Mouse (Mus musculus) CD4-positive, CD25-positive, alpha-beta regulatory T cell, adult 2 months (primary cell): ENCODE results near the gene Kcng3.
A peak's percentile ranks its signal among the peaks of the same experiment; 100 is the strongest.

Experiments
- DNase-seq: peaks from one replicate; pipeline ENCODE4 v3.0.0-alpha.2; 2012; ENCODE audit warnings: low read depth, low spot score

Gene Kcng3

GRCm38 (mm10) chr17:83630787-83631678 is 662 bp downstream of the Kcng3 start:
- peak; percentile 60 for DNase-seq

DNA sequence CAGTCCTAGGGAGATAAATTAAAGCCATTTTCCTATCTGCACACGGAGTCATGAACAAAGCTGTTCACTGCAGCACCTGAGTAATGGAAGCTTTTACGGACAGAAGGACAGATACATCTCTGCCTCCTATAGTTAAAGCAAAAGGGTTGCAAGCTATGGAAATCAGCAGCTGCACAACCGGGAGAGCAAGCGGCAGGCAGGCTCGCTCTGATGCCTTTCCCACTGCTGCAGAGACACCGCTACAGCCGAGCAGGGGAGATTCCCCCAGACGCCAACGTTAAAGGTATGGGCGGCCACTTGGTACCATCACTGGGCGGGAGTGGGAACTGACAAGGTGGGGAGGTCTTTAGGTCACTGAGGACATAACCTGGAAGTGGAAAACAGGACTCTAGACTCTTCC is 17.8 kb downstream of the Kcng3 start:
- no peak for DNase-seq

GRCm38 (mm10) chr17:83609532-83609931 is 22.2 kb downstream of the Kcng3 start:
- DNase-seq = no peak

DNA sequence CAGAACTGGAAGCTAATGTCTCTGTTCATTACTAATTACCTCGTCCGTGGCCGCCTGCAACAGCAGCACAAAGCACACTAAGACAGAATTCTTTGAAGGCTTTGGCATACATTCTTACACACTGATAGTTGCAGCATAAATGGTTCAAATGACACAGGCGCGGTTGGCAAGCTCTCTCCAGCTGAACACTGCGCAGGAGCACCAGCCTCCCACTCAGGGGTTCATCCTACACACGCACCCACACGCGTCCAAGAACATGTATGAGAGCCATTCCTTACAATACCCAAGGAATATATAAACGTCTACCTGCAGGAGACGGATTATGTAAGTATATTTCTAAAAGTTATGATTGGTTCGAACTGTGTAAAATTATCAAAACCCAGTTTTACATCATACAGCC is 30.7 kb downstream of the Kcng3 start:
- no peak for DNase-seq

- no peak for DNase-seq
Measured at GRCm38 (mm10) chr17:83595966-83596365, 35.7 kb downstream of the Kcng3 start.

DNA sequence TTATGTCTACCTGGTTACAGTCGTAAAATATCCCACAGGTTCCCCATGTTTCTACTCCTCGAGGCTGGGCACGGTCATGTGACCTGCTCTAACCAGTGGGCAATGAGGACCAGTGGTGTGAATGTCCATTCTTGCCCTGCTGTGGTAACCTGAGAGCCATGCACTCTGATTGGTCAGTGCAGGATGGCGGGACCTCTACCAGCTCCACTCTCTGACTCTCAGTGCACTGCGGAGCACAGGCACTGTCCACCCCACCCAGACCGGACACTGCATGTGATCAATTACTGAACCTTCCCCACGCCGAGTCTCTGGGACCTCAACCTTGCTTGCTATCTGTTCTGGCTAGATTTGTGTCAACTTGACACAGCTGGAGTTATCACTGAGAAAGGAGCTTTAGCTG is 37.2 kb downstream of the Kcng3 start:
- no peak for DNase-seq

DNA sequence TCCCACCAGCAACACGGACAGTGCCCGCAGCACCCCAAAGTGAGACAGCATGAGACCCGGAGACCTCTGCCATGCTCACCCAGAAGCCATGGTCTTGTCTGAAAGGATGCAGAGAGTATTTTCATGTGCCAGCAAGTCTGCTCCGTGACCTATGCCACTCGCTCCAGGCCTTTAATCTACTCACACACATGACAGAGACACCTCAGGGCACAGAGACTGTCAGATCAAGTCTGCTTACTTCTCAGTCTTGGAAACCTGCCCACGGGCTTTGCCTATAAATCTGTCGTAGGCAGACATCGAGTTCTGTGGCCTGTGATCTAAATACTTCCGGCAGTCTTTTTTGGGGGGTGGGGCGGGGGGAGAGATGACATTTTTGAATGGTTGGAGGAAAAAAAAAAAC is 38.3 kb downstream of the Kcng3 start:
- DNase-seq = peak; percentile 4

GRCm38 (mm10) chr17:83588663-83589341 is 42.9 kb downstream of the Kcng3 start:
- DNase-seq = peak; percentile 32

- DNase-seq = no peak
Measured at GRCm38 (mm10) chr17:83587731-83588130, 44.0 kb downstream of the Kcng3 start.

- DNase-seq = no peak
Measured at GRCm38 (mm10) chr17:83582585-83582984, 49.1 kb downstream of the Kcng3 start.

DNA sequence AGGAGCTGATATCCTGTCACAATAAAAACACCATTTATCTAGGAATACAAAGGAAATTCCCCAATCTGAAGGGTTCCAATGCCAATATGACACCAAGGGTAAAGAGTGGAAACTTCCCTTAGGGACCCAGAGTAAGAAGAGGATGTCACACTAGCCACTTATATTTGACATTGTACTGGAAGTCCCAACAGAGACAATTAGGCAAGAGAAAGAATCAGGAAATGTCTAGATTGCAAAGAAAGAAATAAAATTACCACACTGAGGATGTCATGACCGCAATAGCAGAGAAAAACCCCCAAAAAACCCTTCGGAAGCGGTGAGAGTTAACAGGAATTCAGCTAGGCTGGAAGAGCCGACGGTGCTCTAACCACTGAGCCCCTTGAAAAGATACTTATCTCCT is 51.0 kb downstream of the Kcng3 start:
- no peak for DNase-seq

GRCm38 (mm10) chr17:83576810-83577371 is 54.8 kb downstream of the Kcng3 start:
- no peak for DNase-seq

DNA sequence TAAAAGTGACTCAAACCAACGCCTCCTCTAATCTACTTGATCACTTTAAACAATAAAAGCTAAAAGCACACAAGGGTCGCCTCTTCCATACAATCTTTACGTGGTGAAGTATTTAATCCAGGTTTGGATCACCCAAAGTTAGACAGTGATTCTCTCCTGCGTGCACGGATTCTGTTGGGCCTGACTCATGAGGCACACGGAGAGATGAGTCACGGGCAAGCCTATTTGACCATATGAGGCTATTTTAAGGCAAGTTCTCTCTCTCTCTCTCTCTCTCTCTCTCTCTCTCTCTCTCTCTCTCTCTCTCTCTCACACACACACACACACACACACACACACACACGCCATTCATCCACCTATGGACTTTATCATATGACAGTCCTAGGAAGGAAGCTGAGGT is 57.1 kb downstream of the Kcng3 start:
- no peak for DNase-seq

GRCm38 (mm10) chr17:83573128-83573527 is 58.6 kb downstream of the Kcng3 start:
- no peak for DNase-seq

DNA sequence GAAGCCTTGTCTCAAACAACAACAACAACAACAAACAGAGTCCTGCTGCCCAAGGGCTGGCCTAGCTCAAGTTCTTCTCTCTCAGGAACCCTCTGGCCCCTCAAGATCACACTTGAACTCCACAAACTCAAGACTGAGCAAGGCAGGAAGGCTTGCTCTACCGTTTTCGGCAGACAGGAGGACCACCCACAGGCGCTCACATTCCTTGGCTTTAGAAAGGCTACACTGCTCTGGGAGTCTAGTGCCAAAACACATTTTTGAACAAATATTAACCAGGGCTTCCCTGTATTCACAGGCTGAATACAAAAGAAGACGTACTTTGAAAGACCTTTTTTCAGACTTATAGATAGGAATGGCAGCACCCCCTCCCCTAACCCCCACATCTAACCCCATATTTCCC is 59.3 kb downstream of the Kcng3 start:
- DNase-seq = no peak

GRCm38 (mm10) chr17:83567375-83567774 is 64.3 kb downstream of the Kcng3 start:
- no peak for DNase-seq

DNA sequence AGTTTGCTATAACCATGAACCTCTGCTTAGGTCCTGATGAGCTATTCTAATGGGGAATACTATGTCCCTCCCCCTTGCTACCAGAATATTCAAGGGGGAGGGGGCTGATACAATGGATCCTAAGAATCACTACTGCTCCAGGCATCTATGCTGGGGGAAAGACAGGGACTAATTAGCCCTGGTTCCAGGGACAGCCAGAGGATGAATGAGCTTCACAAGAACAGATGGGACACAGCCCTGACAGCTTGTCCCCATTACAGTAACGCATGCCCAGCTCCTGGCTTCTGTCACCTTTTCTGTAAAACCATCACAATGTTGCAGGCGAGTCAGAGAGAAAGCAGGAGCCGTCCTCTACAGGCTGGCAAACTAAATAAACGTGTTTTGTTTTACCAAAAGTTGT is 66.2 kb downstream of the Kcng3 start:
- DNase-seq = no peak

GRCm38 (mm10) chr17:83564119-83564820 is 67.4 kb downstream of the Kcng3 start:
- no peak for DNase-seq

DNA sequence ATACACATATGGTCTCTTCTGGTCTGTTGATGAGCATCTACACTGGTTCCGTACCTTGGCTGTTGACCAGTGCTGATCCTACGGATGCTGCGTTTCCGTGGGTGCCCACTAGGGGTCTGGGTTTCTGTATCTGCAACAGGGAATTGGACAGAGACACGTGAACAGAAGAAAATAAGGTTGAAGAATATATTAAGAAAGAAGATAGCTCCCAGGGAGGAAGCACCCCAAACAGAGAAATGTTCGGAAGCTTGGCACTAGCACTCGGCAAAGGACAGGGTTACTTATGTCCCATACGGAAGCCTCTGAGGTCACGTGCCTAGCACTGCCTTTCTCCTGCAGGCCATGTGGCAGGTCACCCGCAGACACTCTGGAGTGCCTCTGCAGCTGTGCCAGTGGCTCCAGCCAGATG is 68.0 kb downstream of the Kcng3 start:
- DNase-seq = peak; percentile 70

- no peak for DNase-seq
Measured at GRCm38 (mm10) chr17:83562153-83563010, 69.3 kb downstream of the Kcng3 start.

- DNase-seq = peak; percentile 5
Measured at GRCm38 (mm10) chr17:83559081-83559480, 72.6 kb downstream of the Kcng3 start.
